Mouse (Mus musculus): ENCODE data around the gene Hras. TPM values are rescaled to one million over a fixed set of nuclear protein-coding genes. Genes with fewer than 3 reads are reported as not detected.
A peak's percentile ranks its signal among the peaks of the same experiment; 100 is the strongest.

The Hras gene
- 152 and 166 TPM in 2 replicates for polyA plus RNA-seq (2014; fragmentation: Nextera tagmentation; extraction: Ambion mirVana)

DNA sequence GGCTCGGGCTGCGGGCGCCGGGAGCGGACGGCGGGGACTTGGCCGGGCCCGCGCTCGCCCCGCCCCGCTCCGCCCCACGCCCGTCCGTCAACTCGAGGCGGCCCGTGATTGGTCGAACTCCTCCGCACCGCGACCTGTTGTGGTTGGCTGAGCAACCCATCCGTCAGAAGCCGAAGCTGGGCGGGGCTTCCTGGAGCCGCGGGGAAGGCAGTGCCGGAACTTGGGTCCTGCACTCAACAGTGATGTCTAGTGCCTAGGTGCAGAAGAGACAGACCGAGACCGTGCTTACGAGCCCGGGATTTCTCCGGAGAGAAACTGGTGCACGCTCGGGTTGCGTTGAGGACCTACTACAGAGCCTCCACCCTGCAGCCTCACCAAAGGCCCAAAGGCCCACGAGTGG, at the start of gene Hras, which contains the start of gene Lrrc56:
Gene Hras (minus strand): TSS at position 58 of the 400 bp plus-strand sequence.
Gene Lrrc56 (plus strand): TSS at position 210 of the 400 bp plus-strand sequence.
- Histone ChIP-seq H3K27me3 (ENCODE audit: control insufficient read depth, insufficient read depth, low read length) (no peaks in the 10 kb centered on the region), H3K27ac (ENCODE audit: low read depth, low read length) (peak within 1 kb of the TSS; percentile 75), H3K9me3 (ENCODE audit: control insufficient read depth, low read length) (no peaks in the 10 kb centered on the region), H3K4me3 (ENCODE audit: low read depth, low read length) (peak within 1 kb of the TSS; percentile 94), H3K9ac (replicated peaks; ENCODE audit: low read depth, low read length) (peak within 1 kb of the TSS; percentile 92), H3K36me3 (ENCODE audit: control insufficient read depth, insufficient read depth, low read length) (peaks cover 31% of the 10 kb centered on the region), H3K4me2 (ENCODE audit: low read depth, low read length) (peak within 1 kb of the TSS; percentile 98), H3K4me1 (ENCODE audit: control insufficient read depth, insufficient read depth, low read length) (peaks cover 9% of the 10 kb centered on the region)
- WGBS = 0% methylated on average over 39 of the region's 39 CpGs
- ATAC-seq (ENCODE audit: low read depth) = peak; percentile 94

GRCm38 (mm10) chr7:141231551-141231950, 37.7 kb upstream of the Hras start:
- H3K27ac ChIP-seq (ENCODE audit: low read depth, low read length) = no peak overlapping the region
- no peak overlapping the region for H3K9ac ChIP-seq (replicated peaks; ENCODE audit: low read depth, low read length)
- peaks cover 5% of the 10 kb centered on the region; the same call in 1 of the 2 replicates for H3K27me3 ChIP-seq (ENCODE audit: control insufficient read depth, insufficient read depth, low read length)
- peaks cover 39% of the 10 kb centered on the region for H3K36me3 ChIP-seq (ENCODE audit: control insufficient read depth, insufficient read depth, low read length)
- no peak overlapping the region for H3K4me2 ChIP-seq (ENCODE audit: low read depth, low read length)
- 92% methylated on average over 10 of the region's 10 CpGs for WGBS
- H3K9me3 ChIP-seq (ENCODE audit: control insufficient read depth, low read length) = no peaks in the 10 kb centered on the region
- peaks cover 15% of the 10 kb centered on the region for H3K4me1 ChIP-seq (ENCODE audit: control insufficient read depth, insufficient read depth, low read length)
- ATAC-seq (ENCODE audit: low read depth) = no peak
- H3K4me3 ChIP-seq (ENCODE audit: low read depth, low read length) = no peak overlapping the region

GRCm38 (mm10) chr7:141231111-141231510, 37.3 kb upstream of the Hras start:
- Histone ChIP-seq H3K4me3 (ENCODE audit: low read depth, low read length) (no peak overlapping the region), H3K4me1 (ENCODE audit: control insufficient read depth, insufficient read depth, low read length) (peaks cover 15% of the 10 kb centered on the region), H3K36me3 (ENCODE audit: control insufficient read depth, insufficient read depth, low read length) (peaks cover 36% of the 10 kb centered on the region), H3K4me2 (ENCODE audit: low read depth, low read length) (no peak overlapping the region), H3K27me3 (ENCODE audit: control insufficient read depth, insufficient read depth, low read length) (peaks cover 5% of the 10 kb centered on the region; the same call in 1 of the 2 replicates), H3K9ac (replicated peaks; ENCODE audit: low read depth, low read length) (no peak overlapping the region), H3K27ac (ENCODE audit: low read depth, low read length) (no peak overlapping the region), H3K9me3 (ENCODE audit: control insufficient read depth, low read length) (no peaks in the 10 kb centered on the region)
- no peak for ATAC-seq (ENCODE audit: low read depth)
- 94% methylated on average over 3 of the region's 3 CpGs for WGBS

DNA sequence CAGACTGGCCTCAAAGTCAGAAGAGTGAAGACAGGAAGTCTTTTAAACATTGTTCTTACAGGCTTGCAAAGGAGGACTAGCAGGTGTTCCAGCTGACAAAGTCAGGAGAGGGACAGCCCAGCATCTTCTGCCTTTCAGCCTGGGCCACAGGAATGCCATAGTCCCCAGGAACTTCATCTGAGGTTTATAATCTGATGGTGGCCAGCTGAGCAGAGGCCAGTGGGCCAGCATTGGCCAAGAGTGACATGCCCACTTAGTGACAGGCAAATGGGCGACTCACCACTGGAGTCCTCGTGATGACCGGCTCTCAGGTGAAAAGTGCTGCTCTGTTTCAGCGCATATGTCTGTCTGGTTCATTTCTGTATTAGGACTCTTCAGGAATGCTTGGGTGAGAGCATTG, 36.8 kb upstream of the Hras start:
- Histone ChIP-seq H3K4me1 (ENCODE audit: control insufficient read depth, insufficient read depth, low read length) (peaks cover 15% of the 10 kb centered on the region), H3K27me3 (ENCODE audit: control insufficient read depth, insufficient read depth, low read length) (peaks cover 5% of the 10 kb centered on the region; the same call in 1 of the 2 replicates), H3K4me3 (ENCODE audit: low read depth, low read length) (no peak overlapping the region), H3K4me2 (ENCODE audit: low read depth, low read length) (no peak overlapping the region), H3K27ac (ENCODE audit: low read depth, low read length) (no peak overlapping the region), H3K9me3 (ENCODE audit: control insufficient read depth, low read length) (no peaks in the 10 kb centered on the region), H3K9ac (replicated peaks; ENCODE audit: low read depth, low read length) (no peak overlapping the region), H3K36me3 (ENCODE audit: control insufficient read depth, insufficient read depth, low read length) (peaks cover 33% of the 10 kb centered on the region)
- WGBS = 97% methylated on average over 4 of the region's 4 CpGs
- ATAC-seq (ENCODE audit: low read depth) = no peak

DNA sequence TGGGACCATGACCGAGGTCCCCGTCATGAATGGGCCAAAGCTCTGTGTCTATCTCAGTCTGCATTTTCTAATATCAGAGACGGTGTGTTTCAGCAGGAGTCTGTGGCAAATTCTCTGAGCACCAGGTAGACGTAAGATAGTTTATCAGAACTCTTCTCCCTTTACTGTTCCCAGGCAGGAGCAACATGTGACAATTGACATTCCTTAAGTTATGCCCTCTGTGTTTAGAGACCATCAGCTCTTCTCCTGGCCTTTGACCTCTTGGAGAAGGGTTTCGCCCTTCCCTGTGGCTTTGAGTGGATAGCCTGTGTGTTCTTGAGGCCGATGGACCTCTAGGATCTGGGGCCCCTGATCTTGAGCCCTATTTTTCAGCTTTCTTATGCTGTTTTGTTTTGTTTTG, 35.9 kb upstream of the Hras start:
- no peak for ATAC-seq (ENCODE audit: low read depth)
- peak overlapping the region; percentile 93 for H3K9ac ChIP-seq (replicated peaks; ENCODE audit: low read depth, low read length)
- no peaks in the 10 kb centered on the region for H3K9me3 ChIP-seq (ENCODE audit: control insufficient read depth, low read length)
- H3K27me3 ChIP-seq (ENCODE audit: control insufficient read depth, insufficient read depth, low read length) = peaks cover 5% of the 10 kb centered on the region; the same call in 1 of the 2 replicates
- H3K4me3 ChIP-seq (ENCODE audit: low read depth, low read length) = peak overlapping the region; percentile 99
- H3K27ac ChIP-seq (ENCODE audit: low read depth, low read length) = no peak overlapping the region
- 67% methylated on average over 6 of the region's 6 CpGs for WGBS
- peaks cover 25% of the 10 kb centered on the region for H3K36me3 ChIP-seq (ENCODE audit: control insufficient read depth, insufficient read depth, low read length)
- peak overlapping the region; percentile 94 for H3K4me2 ChIP-seq (ENCODE audit: low read depth, low read length)
- H3K4me1 ChIP-seq (ENCODE audit: control insufficient read depth, insufficient read depth, low read length) = peaks cover 15% of the 10 kb centered on the region

- Histone ChIP-seq H3K4me1 (ENCODE audit: control insufficient read depth, insufficient read depth, low read length) (peaks cover 15% of the 10 kb centered on the region), H3K9ac (replicated peaks; ENCODE audit: low read depth, low read length) (peak within 1 kb of the TSS; percentile 93), H3K27ac (ENCODE audit: low read depth, low read length) (peak within 1 kb of the TSS; percentile 96), H3K27me3 (ENCODE audit: control insufficient read depth, insufficient read depth, low read length) (peaks cover 5% of the 10 kb centered on the region; the same call in 1 of the 2 replicates), H3K9me3 (ENCODE audit: control insufficient read depth, low read length) (no peaks in the 10 kb centered on the region), H3K4me3 (ENCODE audit: low read depth, low read length) (peak within 1 kb of the TSS; percentile 99), H3K4me2 (ENCODE audit: low read depth, low read length) (peak within 1 kb of the TSS; percentile 94), H3K36me3 (ENCODE audit: control insufficient read depth, insufficient read depth, low read length) (peaks cover 18% of the 10 kb centered on the region)
- under 1% methylated on average over 76 of the region's 76 CpGs for WGBS
- peak; percentile 93 for ATAC-seq (ENCODE audit: low read depth)
These were observed 34.7 kb upstream of the Hras start, which contains the start of gene Phrf1 for GRCm38 (mm10) chr7:141228279-141229067. TSS of gene Phrf1 (plus strand) at chr7:141228784.

DNA sequence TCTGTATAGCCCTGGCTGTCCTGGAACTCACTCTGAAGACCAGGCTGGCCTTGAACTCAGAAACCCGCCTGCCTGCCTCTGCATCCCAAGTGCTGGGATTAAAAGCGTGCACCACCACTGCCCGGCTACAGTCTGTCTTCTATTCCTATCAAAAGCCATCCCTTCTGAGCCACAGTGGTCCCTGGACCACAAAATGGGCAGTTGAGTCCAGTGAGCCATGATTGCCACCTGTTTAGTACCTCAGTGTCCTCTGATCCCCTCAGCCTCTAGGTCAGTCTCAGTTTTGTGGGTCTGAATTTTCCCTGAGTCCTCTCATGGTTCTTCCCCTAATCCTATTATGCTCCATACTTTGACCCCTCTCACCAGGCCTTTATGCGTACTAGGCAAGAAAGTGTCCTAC, 34.0 kb upstream of the Hras start:
- peaks cover 5% of the 10 kb centered on the region; the same call in 1 of the 2 replicates for H3K27me3 ChIP-seq (ENCODE audit: control insufficient read depth, insufficient read depth, low read length)
- no peaks in the 10 kb centered on the region for H3K9me3 ChIP-seq (ENCODE audit: control insufficient read depth, low read length)
- peaks cover 15% of the 10 kb centered on the region for H3K4me1 ChIP-seq (ENCODE audit: control insufficient read depth, insufficient read depth, low read length)
- H3K36me3 ChIP-seq (ENCODE audit: control insufficient read depth, insufficient read depth, low read length) = peaks cover 11% of the 10 kb centered on the region
- H3K4me3 ChIP-seq (ENCODE audit: low read depth, low read length) = peak overlapping the region; percentile 99; the same call in 1 of the 2 replicates
- peak overlapping the region; percentile 1; the same call in 1 of the 2 replicates for H3K4me2 ChIP-seq (ENCODE audit: low read depth, low read length)
- no peak overlapping the region; the same call in 1 of the 2 replicates for H3K9ac ChIP-seq (replicated peaks; ENCODE audit: low read depth, low read length)
- 81% methylated on average over 4 of the region's 4 CpGs for WGBS
- no peak for ATAC-seq (ENCODE audit: low read depth)
- no peak overlapping the region for H3K27ac ChIP-seq (ENCODE audit: low read depth, low read length)

GRCm38 (mm10) chr7:141226535-141226934, 32.7 kb upstream of the Hras start:
- no peak overlapping the region for H3K9ac ChIP-seq (replicated peaks; ENCODE audit: low read depth, low read length)

DNA sequence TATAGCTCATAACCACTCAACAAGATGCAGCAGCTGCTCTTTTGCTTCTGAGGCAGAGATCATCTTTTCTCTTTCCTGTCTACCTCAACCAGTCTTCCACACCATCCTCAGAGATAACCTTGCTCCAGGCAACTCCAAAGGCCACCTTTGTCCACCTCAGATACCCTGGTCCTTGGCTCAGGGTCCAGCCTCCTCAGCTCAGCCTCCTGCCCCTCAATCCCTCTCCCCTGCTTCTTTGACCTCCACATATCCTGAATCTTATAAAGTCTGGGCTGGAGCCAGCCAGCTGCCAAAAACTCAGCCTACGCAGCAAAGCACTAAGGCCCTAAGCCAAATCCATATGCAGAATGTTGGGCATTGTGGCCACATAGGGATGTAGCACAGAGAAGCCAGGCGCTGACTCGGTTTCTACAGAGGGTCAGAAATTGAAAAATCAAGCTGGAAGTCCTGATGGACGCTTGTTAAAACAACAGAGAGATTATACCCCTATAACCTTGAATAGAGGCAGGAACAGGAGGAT, 29.0 kb upstream of the Hras start:
- no peaks in the 10 kb centered on the region for H3K36me3 ChIP-seq (ENCODE audit: control insufficient read depth, insufficient read depth, low read length)
- H3K4me2 ChIP-seq (ENCODE audit: low read depth, low read length) = peak overlapping the region; percentile 59; the same call in 1 of the 2 replicates
- H3K9ac ChIP-seq (replicated peaks; ENCODE audit: low read depth, low read length) = no peak overlapping the region
- no peak overlapping the region for H3K4me3 ChIP-seq (ENCODE audit: low read depth, low read length)
- no peak overlapping the region for H3K27ac ChIP-seq (ENCODE audit: low read depth, low read length)
- H3K4me1 ChIP-seq (ENCODE audit: control insufficient read depth, insufficient read depth, low read length) = peaks cover 14% of the 10 kb centered on the region; the same call in 1 of the 2 replicates
- ATAC-seq (ENCODE audit: low read depth) = no peak
- WGBS = 89% methylated on average over 4 of the region's 4 CpGs
- H3K9me3 ChIP-seq (ENCODE audit: control insufficient read depth, low read length) = no peaks in the 10 kb centered on the region
- H3K27me3 ChIP-seq (ENCODE audit: control insufficient read depth, insufficient read depth, low read length) = no peaks in the 10 kb centered on the region

More at GRCm38 (mm10) chr7:141226535-141226934, 32.7 kb upstream of the Hras start:
- H3K27me3 ChIP-seq (ENCODE audit: control insufficient read depth, insufficient read depth, low read length) = peaks cover 5% of the 10 kb centered on the region; the same call in 1 of the 2 replicates
- H3K4me1 ChIP-seq (ENCODE audit: control insufficient read depth, insufficient read depth, low read length) = peaks cover 23% of the 10 kb centered on the region
- H3K4me3 ChIP-seq (ENCODE audit: low read depth, low read length) = no peak overlapping the region
- H3K36me3 ChIP-seq (ENCODE audit: control insufficient read depth, insufficient read depth, low read length) = no peaks in the 10 kb centered on the region
- H3K27ac ChIP-seq (ENCODE audit: low read depth, low read length) = no peak overlapping the region
- H3K9me3 ChIP-seq (ENCODE audit: control insufficient read depth, low read length) = no peaks in the 10 kb centered on the region
- H3K4me2 ChIP-seq (ENCODE audit: low read depth, low read length) = no peak overlapping the region
- 85% methylated on average over 6 of the region's 6 CpGs for WGBS
- no peak for ATAC-seq (ENCODE audit: low read depth)

Measured in neural tube, embryonic 14.5 days (tissue).